Mouse (Mus musculus) embryonic facial prominence, embryonic 13.5 days (tissue): ENCODE data around the gene Ggta1. TPM values are rescaled to one million over a fixed set of nuclear protein-coding genes. Genes with fewer than 3 reads are reported as not detected.

Experiments
- ATAC-seq: fragments of 200-750 bp; cut with Nextera tagmentation; 2 replicates; pipeline ENCODE4 v1.8.0; 2017; ENCODE audit warnings: low read depth; ENCODE audit not compliant: insufficient number of reproducible peaks, insufficient read depth, low FRiP score, low TSS enrichment
- H3K27ac ChIP-seq: fragments of 300-500 bp; sonication (generic); 2 replicates; pipeline ENCODE4 v1.5.1; 2015; ENCODE audit warnings: moderate library complexity, mild to moderate bottlenecking, inconsistent platforms
- H3K27me3 ChIP-seq: fragments of 300-500 bp; sonication (generic); 2 replicates; pipeline ENCODE4 v1.6.1; 2015; ENCODE audit warnings: mild to moderate bottlenecking, inconsistent platforms
- H3K36me3 ChIP-seq: fragments of 300-500 bp; sonication (generic); 2 replicates; pipeline ENCODE4 v1.6.1; 2015; ENCODE audit warnings: mild to moderate bottlenecking, inconsistent platforms
- H3K4me1 ChIP-seq: fragments of 300-500 bp; sonication (generic); 2 replicates; pipeline ENCODE4 v1.6.1; 2015; ENCODE audit warnings: inconsistent platforms
- H3K4me2 ChIP-seq: fragments of 300-500 bp; sonication (generic); 2 replicates; pipeline ENCODE4 v1.6.1; 2015; ENCODE audit warnings: moderate library complexity, mild to moderate bottlenecking, inconsistent platforms
- H3K4me3 ChIP-seq: fragments of 300-500 bp; sonication (generic); 2 replicates; pipeline ENCODE4 v1.5.1; 2015; ENCODE audit warnings: mild to moderate bottlenecking, inconsistent platforms
- H3K9ac ChIP-seq: fragments of 300-500 bp; sonication (generic); 2 replicates; pipeline ENCODE4 v1.6.1; 2015; ENCODE audit warnings: mild to moderate bottlenecking, inconsistent platforms
- H3K9me3 ChIP-seq: fragments of 300-500 bp; sonication (generic); 2 replicates; pipeline ENCODE4 v1.6.1; 2016; ENCODE audit warnings: inconsistent platforms
- WGBS: fragments of 180-500 bp; shearing (Covaris S2); methylation state at CpG from one replicate; pipeline ENCODE4 v1.1.7; 2015; ENCODE audit warnings: mixed read lengths; 5-methylcytosine and 5-hydroxymethylcytosine counted together
- polyA plus RNA-seq: library from polyadenylated mRNA; unstranded; fragments of >200 nt; fragmentation: Nextera tagmentation; extraction: Ambion mirVana; gene quantifications from 2 replicates; pipeline ENCODE4 v1.2.1, GENCODE M21; 2015

Gene Ggta1
- polyA plus RNA-seq, 1 experiment from 2014 or later, result 16.7 TPM

- ATAC-seq, result no peak; the same call in 1 of the 2 replicates
- Histone ChIP-seq H3K36me3 (no peaks in the 10 kb centered on the region), H3K9me3 (no peaks in the 10 kb centered on the region), H3K4me3 (no peak overlapping the region), H3K9ac (no peak overlapping the region), H3K4me2 (no peak overlapping the region), H3K4me1 (peaks cover 12% of the 10 kb centered on the region), H3K27ac (peak overlapping the region; percentile 60; the same call in 1 of the 2 replicates), H3K27me3 (no peaks in the 10 kb centered on the region)
- 24% methylated on average over 5 of the region's 5 CpGs for WGBS
These were observed 24.1 kb upstream of the Ggta1 start for GRCm38 (mm10) chr2:35486981-35487655.

DNA sequence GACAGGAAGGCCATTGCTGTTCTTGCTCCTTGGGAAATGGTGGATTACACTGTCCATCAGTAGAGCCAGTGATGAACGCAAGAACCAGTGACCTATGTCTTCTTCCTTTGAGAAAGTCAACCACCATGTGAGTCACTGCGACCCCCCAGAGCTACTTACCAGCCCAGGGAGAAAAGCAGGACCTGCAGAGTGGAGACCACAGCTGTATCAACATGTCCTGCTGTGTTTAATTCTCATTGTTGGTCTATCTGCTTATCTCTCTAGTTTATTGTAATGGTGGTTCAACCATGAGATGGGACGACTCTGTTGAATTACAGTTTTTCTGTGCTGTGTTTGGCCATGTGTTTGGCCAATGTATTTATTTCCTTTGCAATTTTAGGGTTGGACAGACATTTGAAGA, 21.1 kb upstream of the Ggta1 start:
- H3K9me3 ChIP-seq, result no peaks in the 10 kb centered on the region
- 83% methylated on average over 3 of the region's 3 CpGs for WGBS
- H3K4me3 ChIP-seq, result no peak overlapping the region
- ATAC-seq, result no peak
- H3K27me3 ChIP-seq, result no peaks in the 10 kb centered on the region
- H3K27ac ChIP-seq, result no peak overlapping the region
- no peaks in the 10 kb centered on the region for H3K36me3 ChIP-seq
- no peak overlapping the region for H3K4me2 ChIP-seq
- peaks cover 22% of the 10 kb centered on the region for H3K4me1 ChIP-seq
- no peak overlapping the region for H3K9ac ChIP-seq

DNA sequence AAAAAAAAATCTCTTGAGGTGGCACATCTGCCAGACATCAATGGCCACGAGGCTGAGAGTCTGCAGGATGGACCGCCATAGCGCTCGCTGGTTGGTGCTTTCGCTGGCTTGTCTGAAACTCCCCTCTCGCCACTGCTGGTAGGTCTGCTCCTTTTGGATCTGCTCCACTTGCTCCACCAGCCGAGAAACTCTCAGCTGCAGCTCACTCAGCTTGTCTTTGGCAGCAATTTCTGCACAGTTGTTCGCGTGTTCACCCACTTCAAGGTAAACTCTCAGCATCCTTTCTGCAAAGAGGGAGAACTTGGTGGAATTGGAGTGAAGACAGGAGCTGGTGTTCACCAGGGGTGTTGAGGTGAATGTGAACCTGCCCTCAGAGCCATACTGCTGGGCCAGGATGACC, 20.4 kb upstream of the Ggta1 start:
- WGBS, result 86% methylated on average over 9 of the region's 9 CpGs
- Histone ChIP-seq H3K4me3 (no peak overlapping the region), H3K27ac (no peak overlapping the region), H3K9me3 (no peaks in the 10 kb centered on the region), H3K36me3 (no peaks in the 10 kb centered on the region), H3K4me2 (no peak overlapping the region), H3K9ac (no peak overlapping the region), H3K27me3 (no peaks in the 10 kb centered on the region), H3K4me1 (peaks cover 22% of the 10 kb centered on the region)
- ATAC-seq, result no peak

DNA sequence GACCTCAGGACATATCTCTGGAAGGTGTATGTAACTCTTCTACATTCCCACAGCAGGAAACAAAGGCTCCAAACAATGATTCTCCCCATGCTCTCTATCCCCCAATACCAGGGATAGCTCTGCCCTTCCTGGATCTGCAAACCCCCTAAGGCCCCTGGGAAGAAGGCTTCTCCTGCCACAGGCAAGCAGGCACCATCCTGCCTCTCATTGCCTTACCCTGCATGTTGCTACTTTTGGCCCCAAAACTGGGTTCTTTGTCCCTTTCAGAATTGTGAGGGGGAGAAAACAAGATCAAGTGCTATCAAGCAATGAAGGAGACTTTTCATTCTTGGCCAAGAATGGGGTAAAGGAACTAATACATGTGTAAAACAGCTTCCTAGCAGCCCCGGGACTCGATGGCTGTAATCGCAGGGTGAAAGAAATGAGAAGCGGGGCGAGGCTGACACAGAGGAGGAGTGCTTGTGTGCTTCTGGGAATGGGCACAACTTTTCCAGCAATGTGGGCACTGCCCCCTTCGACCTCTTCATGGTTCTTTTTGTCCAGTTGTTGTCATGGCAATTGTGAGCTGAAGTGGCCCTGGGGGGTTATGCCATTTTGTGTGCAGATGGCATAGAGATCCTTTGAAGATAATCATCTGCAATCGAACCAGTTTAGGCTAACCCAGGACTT, 18.4 kb upstream of the Ggta1 start:
- Histone ChIP-seq H3K4me1 (peaks cover 17% of the 10 kb centered on the region), H3K27me3 (no peaks in the 10 kb centered on the region), H3K9me3 (no peaks in the 10 kb centered on the region), H3K4me3 (no peak overlapping the region), H3K4me2 (no peak overlapping the region), H3K36me3 (no peaks in the 10 kb centered on the region), H3K9ac (no peak overlapping the region), H3K27ac (no peak overlapping the region)
- WGBS, result 52% methylated on average over 7 of the region's 7 CpGs
- no peak for ATAC-seq

DNA sequence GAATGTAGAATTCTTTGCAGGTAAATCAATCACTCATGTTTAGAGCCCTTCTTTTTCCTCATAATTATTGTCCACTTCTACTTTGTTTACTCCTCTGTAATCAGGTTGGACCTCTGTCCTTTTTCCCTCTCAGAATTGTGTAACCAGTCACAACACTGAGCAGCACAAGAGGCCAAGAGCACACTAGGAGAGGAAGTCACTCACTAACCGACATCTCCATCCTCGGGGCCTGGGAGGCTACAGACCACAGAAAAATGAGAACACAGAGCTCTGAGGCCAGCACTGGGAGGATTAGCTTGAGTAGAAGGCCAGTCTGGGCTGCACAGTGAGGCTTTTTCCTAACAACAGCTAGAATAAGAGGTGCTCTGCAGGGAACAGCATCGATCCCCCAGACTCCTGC, 17.0 kb upstream of the Ggta1 start:
- no peak for ATAC-seq

DNA sequence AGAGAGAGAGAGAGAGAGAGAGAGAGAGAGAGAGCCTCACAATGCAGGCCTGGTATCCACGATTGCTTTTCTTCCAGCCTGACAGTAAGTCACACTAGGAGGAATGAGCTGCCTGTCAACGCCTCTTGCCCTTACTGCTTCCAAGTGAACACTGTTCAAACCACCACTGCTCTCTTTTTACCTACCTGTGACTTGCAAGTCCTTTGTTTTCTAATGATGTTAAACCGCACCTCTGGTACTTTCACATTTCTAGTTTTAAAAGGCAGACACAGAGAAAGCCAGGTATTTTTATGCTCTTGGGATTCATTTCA, 15.7 kb upstream of the Ggta1 start:
- no peaks in the 10 kb centered on the region for H3K9me3 ChIP-seq
- 50% methylated on average over 3 of the region's 3 CpGs for WGBS
- no peak overlapping the region for H3K4me2 ChIP-seq
- no peaks in the 10 kb centered on the region for H3K36me3 ChIP-seq
- no peaks in the 10 kb centered on the region for H3K27me3 ChIP-seq
- H3K4me1 ChIP-seq, result peaks cover 17% of the 10 kb centered on the region
- no peak for ATAC-seq
- no peak overlapping the region for H3K4me3 ChIP-seq
- no peak overlapping the region for H3K27ac ChIP-seq
- H3K9ac ChIP-seq, result no peak overlapping the region

More for the DNA sequence above, 17.0 kb upstream of the Ggta1 start:
- Histone ChIP-seq H3K9me3 (no peaks in the 10 kb centered on the region), H3K36me3 (no peaks in the 10 kb centered on the region), H3K4me1 (peaks cover 17% of the 10 kb centered on the region), H3K4me2 (no peak overlapping the region), H3K4me3 (no peak overlapping the region), H3K27me3 (no peaks in the 10 kb centered on the region), H3K27ac (no peak overlapping the region), H3K9ac (no peak overlapping the region)
- 43% methylated on average over 3 of the region's 3 CpGs for WGBS

GRCm38 (mm10) chr2:35477999-35478811, 15.2 kb upstream of the Ggta1 start:
- H3K9ac ChIP-seq, result no peak overlapping the region
- no peak overlapping the region for H3K4me2 ChIP-seq
- H3K4me3 ChIP-seq, result no peak overlapping the region
- no peaks in the 10 kb centered on the region for H3K27me3 ChIP-seq
- WGBS, result 66% methylated on average over 10 of the region's 10 CpGs
- H3K4me1 ChIP-seq, result peaks cover 17% of the 10 kb centered on the region
- ATAC-seq, result no peak
- no peaks in the 10 kb centered on the region for H3K36me3 ChIP-seq
- no peaks in the 10 kb centered on the region for H3K9me3 ChIP-seq
- H3K27ac ChIP-seq, result no peak overlapping the region

GRCm38 (mm10) chr2:35477321-35477720, 14.3 kb upstream of the Ggta1 start:
- no peak overlapping the region for H3K4me2 ChIP-seq
- 88% methylated on average over 6 of the region's 6 CpGs for WGBS

GRCm38 (mm10) chr2:35474916-35475315, 11.9 kb upstream of the Ggta1 start:
- 87% methylated on average over 1 of the region's 1 CpGs for WGBS
- H3K27ac ChIP-seq, result no peak overlapping the region
- H3K36me3 ChIP-seq, result no peaks in the 10 kb centered on the region
- no peaks in the 10 kb centered on the region for H3K27me3 ChIP-seq
- no peak overlapping the region for H3K9ac ChIP-seq
- H3K4me3 ChIP-seq, result no peak overlapping the region
- no peak for ATAC-seq
- no peaks in the 10 kb centered on the region for H3K9me3 ChIP-seq
- H3K4me2 ChIP-seq, result no peak overlapping the region
- no peaks in the 10 kb centered on the region for H3K4me1 ChIP-seq

More at GRCm38 (mm10) chr2:35477321-35477720, 14.3 kb upstream of the Ggta1 start:
- H3K27me3 ChIP-seq, result no peaks in the 10 kb centered on the region
- no peak overlapping the region for H3K27ac ChIP-seq
- no peaks in the 10 kb centered on the region for H3K9me3 ChIP-seq
- H3K4me3 ChIP-seq, result no peak overlapping the region
- ATAC-seq, result no peak
- H3K4me1 ChIP-seq, result peaks cover 17% of the 10 kb centered on the region
- no peaks in the 10 kb centered on the region for H3K36me3 ChIP-seq
- no peak overlapping the region for H3K9ac ChIP-seq

DNA sequence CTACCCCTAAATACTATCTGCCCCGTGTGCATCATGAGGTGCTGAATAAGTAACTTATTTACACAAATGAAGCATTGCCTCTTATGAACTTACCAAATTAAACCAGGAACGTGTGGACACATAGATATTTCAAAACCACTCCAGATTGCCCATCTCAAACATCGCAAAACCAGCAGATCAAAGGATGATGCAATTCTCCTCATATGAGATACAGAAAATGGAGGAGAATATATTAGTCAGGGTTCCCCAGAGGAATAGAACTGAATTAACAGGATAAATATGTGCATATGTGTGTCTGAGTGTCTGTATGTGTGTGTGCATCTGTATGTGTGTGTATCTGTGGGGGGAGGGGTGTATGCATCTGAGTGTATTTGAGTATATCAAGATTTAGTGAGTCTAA, 6.2 kb upstream of the Ggta1 start:
- H3K9ac ChIP-seq, result no peak overlapping the region
- H3K9me3 ChIP-seq, result no peaks in the 10 kb centered on the region
- H3K4me2 ChIP-seq, result no peak overlapping the region
- 80% methylated on average over 3 of the region's 3 CpGs for WGBS
- no peaks in the 10 kb centered on the region for H3K36me3 ChIP-seq
- H3K4me3 ChIP-seq, result no peak overlapping the region
- peaks cover 2% of the 10 kb centered on the region; the same call in 1 of the 2 replicates for H3K4me1 ChIP-seq
- ATAC-seq, result no peak
- no peaks in the 10 kb centered on the region for H3K27me3 ChIP-seq
- H3K27ac ChIP-seq, result no peak overlapping the region

- Histone ChIP-seq H3K4me1 (peaks cover 11% of the 10 kb centered on the region), H3K27ac (no peak overlapping the region), H3K4me2 (no peak overlapping the region), H3K9me3 (no peaks in the 10 kb centered on the region), H3K27me3 (no peaks in the 10 kb centered on the region), H3K4me3 (no peak overlapping the region), H3K36me3 (no peaks in the 10 kb centered on the region), H3K9ac (no peak overlapping the region)
- ATAC-seq, result no peak
- WGBS, result 82% methylated on average over 2 of the region's 2 CpGs
These were observed 5.2 kb upstream of the Ggta1 start for GRCm38 (mm10) chr2:35468276-35468675.

DNA sequence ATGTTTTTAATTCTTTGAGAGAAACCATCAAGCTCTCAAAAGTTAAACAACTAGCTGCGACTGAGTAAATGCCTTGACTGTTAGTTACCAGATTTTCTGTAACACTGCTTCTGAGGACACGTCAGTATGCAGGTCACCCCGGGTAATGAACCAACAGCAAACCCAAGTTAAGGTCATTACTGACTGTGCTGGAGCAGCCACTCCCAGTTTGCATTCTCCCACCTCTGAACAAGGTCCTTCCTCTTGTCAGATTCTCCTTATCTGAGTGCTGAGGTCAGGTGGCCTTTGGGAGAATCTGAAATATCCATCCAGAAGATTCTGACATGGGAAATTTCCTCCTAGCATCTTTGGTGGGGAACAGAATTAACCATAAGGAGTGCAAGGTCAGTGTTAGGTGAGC, 4.8 kb upstream of the Ggta1 start:
- Histone ChIP-seq H3K4me3 (no peak overlapping the region), H3K9me3 (no peaks in the 10 kb centered on the region), H3K9ac (no peak overlapping the region), H3K27me3 (peaks cover 1% of the 10 kb centered on the region; the same call in 1 of the 2 replicates), H3K4me2 (no peak overlapping the region), H3K27ac (no peak overlapping the region), H3K36me3 (no peaks in the 10 kb centered on the region), H3K4me1 (peaks cover 13% of the 10 kb centered on the region)
- no peak for ATAC-seq
- WGBS, result 74% methylated on average over 3 of the region's 3 CpGs
